Mouse (Mus musculus): ENCODE measurements around the gene Ssmem1.

The Ssmem1 gene

DNA sequence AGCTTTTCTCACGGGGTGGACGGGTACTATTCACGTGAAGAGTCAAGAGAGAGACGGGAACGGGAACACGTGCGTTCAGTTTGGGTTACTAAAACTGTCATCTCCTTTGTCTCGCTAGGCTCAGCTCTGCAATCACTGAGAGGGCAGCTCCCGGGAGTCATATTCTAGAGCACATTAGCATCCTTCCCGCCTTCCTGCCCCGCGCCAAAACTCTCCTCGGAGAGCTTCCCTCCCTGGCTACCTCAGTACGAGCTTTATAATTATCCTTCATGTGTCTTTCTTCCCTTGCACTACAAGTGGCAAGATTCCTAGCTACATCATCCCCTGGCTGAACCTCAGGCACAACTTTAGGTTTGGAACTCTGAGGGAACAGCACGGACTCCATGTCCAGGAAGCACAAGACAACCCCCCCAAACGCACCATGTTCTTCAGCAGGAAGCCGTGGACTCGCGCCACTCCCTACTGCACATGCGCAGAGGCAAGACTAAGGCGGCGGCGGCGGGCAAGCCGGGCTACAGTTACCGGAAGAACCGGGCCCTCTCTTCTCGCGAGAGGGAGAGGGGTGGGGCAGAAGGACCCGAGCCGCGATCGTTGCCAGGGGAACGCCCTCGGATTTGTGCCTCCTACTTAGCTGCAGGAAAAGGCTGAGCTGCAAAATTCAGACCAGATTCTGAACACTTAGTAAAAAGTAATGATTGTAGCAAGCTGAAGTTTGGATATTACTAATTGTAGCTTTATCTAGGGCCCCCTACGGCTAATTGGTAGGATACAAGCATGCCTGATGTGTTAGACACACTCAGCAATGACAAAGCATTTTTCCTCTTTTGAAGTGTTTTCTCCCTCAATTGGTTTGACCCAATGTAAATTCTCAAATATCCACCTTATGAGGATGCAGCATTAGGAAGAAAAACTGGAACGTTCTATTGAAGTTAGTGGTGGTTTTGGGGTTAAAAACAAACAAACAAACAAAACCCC is at the start of gene Ssmem1, which contains the start of gene Tmem209:
TSS of gene Ssmem1 (plus strand) at position 585 of the 975 bp plus-strand sequence.
TSS of gene Tmem209 (minus strand) at position 519 of the 975 bp plus-strand sequence.
- peak; percentile 99 to 100 for DNase-seq (ENCODE audit: low spot score in 2 of 2)

DNA sequence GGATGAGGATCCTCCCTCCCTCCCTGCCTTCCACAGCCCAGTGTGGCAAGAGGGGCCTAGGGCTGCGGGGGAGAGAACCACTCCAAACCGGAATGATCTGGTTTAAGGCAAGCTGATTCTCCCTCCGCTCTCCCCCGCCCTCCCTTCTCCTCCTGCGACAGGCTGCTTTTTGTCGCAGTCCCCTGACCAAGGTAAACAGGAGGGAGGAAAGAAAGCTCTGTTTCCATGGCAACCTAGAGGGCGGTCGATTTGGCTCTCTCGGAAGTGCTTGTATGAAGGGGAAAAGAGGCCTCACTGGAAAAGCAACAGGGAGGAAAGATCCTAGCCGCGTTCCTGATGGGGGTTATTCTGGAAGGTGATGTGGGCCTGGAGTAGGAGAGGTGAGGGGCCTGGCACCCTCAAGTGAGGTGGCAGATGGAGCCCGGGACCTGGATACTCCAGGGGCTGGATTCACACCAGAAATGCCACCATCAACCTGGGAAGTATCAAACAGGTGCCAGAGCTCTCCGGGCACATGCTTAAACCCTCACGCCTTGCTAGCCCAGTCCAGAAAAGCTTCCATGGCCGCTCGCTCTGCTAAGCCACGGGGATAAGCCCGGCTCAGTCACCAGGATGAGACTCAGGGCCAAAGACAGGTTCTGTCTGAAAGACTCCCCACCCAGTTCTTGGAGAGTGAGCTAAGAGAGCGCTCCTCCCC is 48.8 kb upstream of the Ssmem1 start:
- peak; percentile 92 to 95 for DNase-seq (ENCODE audit: low spot score in 2 of 2)

DNA sequence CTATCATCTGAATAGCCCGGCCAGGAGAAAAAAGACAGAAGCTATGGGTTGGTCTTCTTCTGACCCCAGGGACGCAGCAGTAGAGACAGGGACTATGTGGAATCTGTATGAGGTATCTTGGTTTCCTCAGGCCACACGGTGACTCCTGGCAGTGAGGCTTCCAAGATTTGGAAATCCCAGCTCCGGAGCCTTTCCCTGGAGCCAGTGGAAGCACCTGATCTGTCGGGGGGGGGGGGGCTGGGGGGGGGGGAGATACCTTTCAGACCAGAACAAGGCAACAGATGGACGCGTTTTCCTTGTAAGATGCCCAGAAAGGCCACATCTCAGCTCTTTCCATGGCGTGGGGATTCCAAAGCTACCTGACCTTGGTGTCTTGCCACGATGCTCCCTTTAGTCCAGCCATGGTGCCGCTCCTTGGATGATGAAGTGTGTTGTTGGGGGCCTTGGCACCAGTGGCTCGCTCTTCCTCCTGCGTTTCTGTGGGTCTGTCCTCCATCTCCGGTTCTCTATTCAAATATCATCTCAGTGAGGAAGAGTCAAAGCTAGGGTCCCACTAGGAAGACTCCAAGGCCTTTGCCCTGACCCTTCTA is 47.8 kb upstream of the Ssmem1 start:
- DNase-seq (ENCODE audit: low spot score in 2 of 2) = no peak

DNA sequence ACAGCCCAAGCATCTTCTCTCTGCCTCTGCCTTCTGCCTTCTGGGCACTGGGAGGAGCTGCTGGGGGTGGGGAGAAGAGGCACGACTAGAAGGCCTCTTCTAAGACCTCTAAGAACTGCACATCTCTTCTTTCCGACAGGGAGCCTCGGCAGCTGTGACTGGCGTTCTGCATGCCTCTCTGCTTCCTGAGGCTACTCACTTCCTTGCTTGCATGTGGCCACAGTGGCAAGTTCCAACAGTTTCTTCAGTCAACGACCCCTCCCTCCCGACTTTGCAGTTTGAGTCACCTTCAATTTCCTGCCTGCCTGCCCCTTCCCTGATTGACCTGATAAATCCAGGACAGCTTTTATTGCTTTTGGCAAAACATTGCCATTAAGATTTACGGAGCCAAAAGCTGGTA is 46.8 kb upstream of the Ssmem1 start:
- DNase-seq (ENCODE audit: low spot score in 2 of 2) = no peak

DNA sequence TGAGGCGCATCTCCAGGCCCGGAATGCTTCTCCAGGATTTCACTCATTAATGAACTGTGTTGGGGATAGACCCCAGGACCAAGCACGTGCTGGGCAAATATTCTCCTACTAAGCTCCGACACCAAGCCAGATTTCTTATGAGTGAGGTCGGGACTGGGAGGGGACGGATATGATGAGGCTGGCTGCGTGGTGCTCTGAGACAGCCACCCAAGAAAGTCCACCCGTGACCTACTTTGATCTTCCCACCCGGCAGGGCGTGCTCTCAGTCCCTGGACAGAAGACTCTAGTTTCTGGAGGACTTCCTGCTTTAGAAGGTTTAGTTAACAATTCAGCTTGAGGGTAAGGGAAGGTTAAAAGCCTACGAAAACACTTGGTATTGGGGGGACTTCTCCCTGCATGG is 44.1 kb upstream of the Ssmem1 start:
- no peak for DNase-seq (ENCODE audit: low spot score in 2 of 2)

DNA sequence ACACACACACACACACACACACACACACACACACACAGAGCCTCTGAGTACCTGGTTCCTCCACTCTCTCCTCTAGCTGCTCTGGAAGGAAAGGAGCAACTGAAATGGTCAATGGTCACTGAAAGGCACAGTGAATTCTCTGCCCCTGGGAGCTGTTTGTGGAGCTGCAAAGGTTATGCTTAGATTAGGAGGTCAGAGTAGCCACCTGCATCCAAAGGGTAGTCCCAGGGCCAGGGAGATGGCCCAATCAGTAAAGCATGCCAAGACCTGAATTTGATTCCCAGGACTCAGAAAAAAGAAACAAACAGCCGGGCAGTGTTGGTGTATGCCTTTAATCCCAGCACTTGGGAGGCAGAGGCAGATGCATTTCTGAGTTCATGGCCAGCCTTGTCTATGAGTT is 41.6 kb upstream of the Ssmem1 start:
- no peak for DNase-seq (ENCODE audit: low spot score in 2 of 2)

DNA sequence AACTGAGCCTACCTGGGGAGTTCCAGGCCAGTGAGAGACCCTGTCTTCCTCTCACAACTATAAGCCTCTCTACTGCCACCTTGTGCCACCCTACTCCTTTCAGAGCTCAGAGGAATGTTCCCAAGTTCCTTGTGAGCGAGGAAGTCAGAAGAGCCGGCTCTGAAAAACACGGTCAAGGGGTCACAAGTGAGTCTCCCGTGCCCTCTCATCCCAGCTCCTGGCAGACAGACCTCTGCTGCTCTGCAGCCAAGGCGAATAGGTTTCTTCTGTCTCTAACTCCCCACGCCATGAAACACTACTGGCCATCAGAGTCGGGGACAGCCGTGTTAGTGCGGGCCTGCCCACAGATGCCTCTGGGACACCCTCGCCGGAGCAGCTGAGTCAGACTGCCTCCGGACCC is 41.0 kb upstream of the Ssmem1 start:
- peak in 1 of 2 experiments; percentile 66 for DNase-seq (ENCODE audit: low spot score in 2 of 2)

DNA sequence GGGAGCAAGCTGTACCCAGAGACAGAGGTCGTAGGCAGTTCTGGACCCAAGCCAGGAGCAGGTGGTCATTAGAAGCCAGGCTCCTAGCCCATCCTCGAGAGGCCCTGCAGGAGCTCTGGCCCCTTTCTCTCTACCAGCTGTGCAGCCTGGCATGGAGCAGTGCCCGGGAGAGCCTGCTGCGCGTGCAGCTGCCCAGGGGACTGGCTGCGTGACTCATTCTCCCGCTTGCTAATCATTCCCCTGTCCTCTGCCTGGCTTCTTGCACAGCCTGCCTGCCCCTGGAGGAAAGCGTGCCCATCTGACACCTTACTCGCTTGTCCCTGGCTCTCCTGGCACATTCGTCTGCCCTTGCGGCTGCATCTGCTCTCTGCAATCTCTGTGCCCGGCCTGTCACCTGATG is 40.3 kb upstream of the Ssmem1 start:
- DNase-seq (ENCODE audit: low spot score in 2 of 2) = peak in 1 of 2 experiments; percentile 62

DNA sequence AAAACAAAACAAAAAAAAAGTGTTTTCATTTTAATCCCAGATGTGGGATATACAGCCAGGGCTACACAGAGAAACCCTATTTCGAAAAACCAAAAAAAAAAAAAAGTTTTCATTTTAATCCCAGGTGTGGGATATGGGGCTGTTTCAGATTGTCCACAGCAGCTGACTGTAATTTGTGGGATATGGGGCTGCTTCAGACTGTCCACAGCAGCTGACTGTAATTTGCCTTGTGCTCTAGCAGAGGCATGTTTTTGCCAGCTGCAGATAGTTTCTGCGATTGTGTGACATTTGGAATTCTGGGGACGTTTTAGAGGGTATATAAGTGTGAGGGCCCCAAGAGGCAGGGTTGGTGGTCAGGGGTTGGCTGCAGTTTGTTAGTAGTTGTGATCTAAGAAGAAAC is 37.9 kb upstream of the Ssmem1 start:
- no peak for DNase-seq (ENCODE audit: low spot score in 2 of 2)

DNA sequence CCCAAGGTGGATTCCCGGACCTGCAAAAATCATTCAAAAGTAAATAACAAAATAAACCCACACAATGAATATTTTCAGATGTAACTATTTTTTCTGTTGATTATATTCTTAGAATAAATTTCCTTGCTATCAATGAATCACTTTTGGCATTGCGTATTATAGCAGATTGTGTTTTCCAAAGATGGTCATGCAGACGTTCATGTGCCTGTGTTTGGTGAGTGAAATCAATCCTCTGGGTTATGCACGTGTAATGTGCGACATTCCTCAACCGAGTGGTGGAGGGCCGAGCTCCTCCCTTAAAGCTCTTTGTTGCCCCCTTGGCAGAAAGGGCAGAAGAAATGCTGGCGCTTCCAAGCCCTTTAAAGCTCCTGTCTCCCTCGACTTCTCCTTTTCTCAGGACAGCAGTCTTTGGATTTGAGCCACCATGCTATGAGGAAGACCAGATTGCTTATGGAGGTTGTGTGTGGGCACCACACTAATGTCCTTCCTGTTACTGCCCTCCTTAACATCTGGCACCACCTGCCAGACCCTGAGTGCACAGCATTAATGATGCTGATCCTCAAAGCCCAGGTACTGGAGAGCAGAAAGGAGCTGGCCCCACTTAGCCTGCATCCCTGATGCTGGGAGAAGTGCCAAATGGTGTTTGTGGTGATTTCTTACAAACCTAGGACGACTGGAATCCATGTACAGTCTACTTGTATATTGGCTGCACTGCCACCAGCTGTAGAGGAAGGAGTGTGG is 33.5 kb upstream of the Ssmem1 start:
- no peak for DNase-seq (ENCODE audit: low spot score in 2 of 2)

DNA sequence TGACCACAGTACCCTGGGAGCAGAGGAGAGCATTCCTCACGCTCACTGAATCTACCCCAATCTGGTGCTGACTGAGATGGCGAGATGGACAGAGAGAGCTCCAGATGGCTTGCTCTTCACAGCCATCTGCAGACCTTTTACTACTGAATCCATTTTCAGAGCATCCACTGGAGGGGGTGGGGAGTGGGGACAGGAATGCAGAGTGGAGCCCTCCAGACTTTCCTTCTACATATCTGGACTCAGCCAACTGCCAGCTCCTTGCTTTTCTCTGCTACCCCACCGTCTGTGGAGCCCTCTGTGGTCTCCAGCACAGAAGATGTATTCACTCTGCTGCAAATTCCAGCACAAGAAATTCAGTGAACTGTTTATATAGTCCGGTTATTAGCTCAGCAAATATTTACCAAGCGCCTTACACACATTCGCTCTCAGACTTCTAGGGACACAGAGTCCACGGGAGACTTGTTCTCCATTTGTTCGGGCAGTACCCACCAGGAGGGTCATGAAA is 32.4 kb upstream of the Ssmem1 start:
- DNase-seq (ENCODE audit: low spot score in 2 of 2) = peak in 1 of 2 experiments; percentile 57

DNA sequence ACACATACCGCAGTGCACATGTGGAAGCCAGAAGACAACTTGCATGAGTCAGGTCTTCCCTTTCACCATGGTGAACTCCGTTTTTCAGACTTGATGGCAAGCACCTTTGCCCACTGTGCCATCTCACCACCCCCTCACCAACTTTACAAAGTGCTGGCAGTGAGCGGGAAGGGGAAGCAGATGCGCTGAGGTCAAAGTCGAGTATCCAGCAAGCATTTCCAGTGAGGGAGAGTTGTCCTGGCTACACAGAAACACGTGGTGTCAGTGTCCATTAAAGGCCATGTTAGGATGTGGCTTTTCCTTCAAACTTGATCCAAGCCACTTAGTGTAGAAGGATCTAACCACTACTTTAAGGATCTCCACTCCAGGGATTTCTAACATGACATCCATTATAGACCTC is 31.9 kb upstream of the Ssmem1 start:
- DNase-seq (ENCODE audit: low spot score in 2 of 2) = no peak

DNA sequence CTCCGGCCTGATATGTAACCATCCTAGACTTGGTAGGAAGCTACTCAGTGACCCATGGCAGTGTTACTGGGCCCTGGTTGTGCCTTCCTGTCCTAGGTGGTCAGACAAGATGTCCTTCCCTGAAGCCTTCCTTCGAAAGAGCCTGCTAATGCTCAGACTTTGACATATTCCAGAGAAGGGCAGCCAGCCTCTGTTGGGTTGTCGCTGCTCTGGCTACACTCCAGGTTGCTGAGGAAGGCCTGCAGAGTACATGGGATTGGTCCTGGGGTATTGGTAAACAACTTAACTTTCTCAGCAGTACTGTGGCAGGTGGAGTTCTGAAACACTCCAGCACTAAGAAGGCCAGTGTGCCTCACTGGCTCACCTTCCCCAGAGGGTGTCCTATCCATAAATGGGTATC is 30.2 kb upstream of the Ssmem1 start:
- no peak for DNase-seq (ENCODE audit: low spot score in 2 of 2)

DNA sequence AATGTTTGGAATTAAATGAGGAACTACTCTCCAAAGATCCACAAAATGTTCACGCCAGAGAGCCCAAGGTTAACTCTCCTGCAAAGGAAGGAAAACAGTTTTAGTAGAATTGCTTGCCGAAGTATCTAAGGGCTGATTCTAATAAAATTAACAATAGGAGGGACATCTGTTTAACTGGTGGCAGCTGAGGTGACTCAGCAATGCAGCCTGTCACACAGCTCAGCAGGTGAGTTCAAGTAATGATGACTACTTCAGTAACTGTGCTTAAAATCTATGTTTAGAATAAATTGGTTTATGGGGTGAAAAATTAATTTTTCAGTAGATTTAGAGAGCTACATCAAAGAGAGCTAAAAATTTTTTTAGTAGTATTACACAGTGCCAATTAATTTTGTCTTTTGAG is 26.7 kb upstream of the Ssmem1 start:
- DNase-seq (ENCODE audit: low spot score in 2 of 2) = no peak

DNA sequence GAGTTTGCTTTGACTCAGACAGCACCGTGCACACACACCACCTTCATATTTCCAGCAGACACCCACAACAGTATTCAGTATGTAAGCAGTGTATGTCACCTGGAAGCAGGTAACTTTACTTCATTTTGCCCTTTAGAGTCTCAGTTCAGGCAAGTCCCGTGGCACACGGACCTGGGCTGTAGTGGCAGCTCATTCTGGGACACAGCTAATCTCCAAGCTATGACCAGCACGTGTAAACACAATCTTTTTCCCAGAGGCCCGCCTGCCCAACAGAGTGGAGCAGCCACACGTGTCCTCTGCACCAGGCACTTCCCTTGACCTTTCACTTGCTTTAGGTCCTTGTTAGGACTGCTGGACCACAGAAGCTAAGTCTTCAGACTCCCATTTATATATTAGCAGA is 23.1 kb upstream of the Ssmem1 start:
- DNase-seq (ENCODE audit: low spot score in 2 of 2) = no peak

DNA sequence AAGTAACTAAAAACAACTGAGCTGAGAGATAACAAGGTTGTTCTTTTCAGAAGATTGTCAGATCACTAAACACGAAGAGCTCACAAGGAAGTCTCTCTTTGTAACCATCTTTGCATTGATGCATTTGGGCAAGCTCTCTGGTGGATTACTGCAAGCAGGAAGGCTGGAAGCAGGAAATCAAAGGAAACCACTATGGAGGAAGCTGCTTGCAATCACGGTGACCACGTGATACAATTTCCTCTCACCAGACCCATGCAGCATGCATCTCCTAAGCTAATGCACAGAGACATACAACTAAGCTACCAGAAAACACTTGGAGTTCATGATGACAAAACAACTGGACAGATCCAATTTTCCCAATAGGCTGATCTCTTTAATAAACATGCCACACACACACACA is 10.6 kb upstream of the Ssmem1 start:
- DNase-seq (ENCODE audit: low spot score in 2 of 2) = no peak

DNA sequence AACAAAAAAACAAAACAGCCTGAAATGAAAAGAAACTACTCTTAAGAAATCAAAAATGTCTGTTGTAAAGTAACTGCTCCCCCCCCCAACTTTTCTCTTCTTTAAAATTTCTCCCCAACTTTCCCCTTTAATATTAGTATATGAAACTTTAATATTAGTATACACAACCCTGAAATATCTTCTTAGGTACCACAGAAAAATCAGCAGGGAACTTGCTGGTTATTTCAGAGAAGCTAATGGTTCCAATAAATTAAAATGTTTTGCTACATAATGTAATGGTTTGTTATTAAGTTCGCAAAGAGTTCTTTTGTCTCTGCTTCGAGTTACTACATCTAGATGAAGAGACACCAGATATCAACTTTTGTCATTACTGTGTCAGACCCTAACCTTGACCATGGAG is 825 bp upstream of the Ssmem1 start:
- DNase-seq (ENCODE audit: low spot score in 2 of 2) = no peak

DNA sequence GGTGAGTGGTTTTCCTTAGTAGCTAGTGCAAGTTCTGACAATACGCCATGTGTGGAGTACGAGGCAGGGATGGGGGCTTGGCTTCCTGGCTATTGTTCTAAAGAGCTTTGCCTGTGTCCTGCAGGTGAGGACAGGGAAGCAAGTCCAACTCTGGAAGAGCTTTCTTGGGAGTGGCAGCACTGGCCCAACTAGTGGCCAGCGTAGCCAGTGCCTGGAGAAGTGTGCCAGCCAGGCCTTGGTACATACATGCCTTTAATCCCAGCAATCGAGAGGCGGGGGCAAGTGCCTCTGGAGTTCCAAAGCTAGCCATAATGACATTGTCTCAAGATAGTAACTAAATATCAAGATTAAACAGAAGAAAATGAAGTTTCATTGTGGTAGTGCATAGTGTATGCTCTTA is 642 bp downstream of the Ssmem1 start:
- DNase-seq (ENCODE audit: low spot score in 2 of 2) = peak in 1 of 2 experiments; percentile 36

DNA sequence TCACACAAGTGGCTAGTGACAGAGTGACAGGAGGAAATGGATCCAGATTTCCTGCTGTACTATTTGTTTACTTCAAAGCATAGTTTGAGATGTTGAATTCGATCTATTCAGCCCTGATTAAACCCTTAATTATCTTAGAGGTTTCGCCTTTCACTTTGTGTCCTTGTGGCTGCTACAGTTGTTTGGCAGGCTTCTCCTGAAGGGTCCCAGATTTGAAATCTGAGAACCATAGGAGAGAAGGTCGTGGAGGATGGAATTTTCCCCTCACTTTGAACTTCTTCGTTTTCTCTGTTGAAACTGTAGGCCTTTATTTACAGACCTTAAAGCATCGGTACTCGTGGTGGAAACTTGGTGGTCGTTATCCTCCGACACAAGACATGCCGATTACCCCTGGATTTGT is 4.6 kb downstream of the Ssmem1 start:
- no peak for DNase-seq (ENCODE audit: low spot score in 2 of 2)

DNA sequence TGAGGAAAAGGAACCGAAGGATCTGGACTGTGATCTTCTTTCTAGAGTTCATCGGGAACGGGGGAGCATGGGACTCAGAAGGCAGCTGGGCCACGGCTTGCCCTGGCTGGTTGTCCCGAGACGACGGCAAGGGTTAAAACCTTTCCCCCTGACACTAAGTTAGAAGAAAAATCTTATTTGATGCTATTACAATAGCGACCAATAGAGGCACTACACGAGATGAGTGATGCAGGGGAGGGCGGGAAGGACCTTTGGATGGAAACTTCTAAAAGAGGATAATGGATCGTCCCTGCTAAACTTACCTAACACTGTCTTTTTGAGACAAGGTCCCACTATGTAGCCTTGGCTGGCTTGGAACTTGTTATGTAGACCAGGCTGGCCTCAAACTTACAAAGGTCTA is 10.8 kb downstream of the Ssmem1 start:
- DNase-seq (ENCODE audit: low spot score in 2 of 2) = no peak

DNA sequence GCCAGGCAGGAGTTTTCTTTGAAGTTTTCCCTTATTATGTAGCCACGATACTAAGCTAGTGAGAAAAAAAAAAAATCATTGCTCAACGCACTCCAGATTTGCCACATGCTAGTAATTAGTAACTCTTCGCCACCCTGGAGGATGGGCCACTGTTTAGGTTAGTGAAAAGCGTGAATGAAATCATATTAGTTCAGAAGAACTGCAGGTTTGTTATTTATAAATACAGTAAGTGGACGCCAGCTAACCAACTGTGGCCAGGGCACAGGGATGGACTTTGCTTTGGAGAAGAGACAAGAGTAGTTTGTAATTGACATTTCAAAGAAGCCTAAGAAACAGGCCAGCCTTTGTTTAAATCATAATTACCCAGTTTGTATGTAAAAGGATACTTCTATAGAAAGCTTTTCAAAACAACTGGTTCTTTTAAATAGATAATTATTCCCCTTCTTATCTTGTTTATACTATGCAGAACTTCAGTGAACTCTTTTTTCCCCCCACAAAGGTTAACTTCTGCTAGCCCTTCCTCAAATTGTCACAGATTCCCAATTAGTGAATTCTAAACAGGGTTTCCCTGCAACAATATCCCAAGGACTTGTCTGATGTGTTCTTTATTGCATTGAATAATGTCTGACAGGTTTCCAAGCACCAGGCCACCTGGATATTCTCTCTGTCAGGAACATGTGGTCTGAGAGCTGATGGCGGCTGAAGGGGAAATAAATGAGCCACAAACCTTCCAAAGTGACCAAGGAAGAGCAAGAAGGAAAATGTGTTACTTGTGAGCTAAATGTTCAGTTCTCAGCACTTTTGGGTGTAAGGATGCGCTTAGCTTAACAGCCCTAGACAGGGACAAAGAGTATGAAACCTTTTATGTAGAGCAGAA is 16.0 kb downstream of the Ssmem1 start:
- no peak for DNase-seq (ENCODE audit: low spot score in 2 of 2)
